Mouse (Mus musculus): ENCODE results near the gene Ica1l. TPM values are rescaled to one million over a fixed set of nuclear protein-coding genes. Genes with fewer than 3 reads are reported as not detected.
"Not testable (repeated sequence)": the region's sequence is repeated elsewhere in the genome, so short reads cannot be mapped to it uniquely, and the experiment has no call there.

Gene Ica1l
- 1 to 10 TPM; 1.8 to 2.8 TPM for total RNA-seq (2021)
- long read RNA-seq, experiment 1, partial matches to known transcripts = 0 of 8 reads
- long read RNA-seq, experiment 1, other reads (novel, unspliced or antisense) = 8 of 8 reads
- long read RNA-seq, experiment 2, partial matches to known transcripts = 0 of 8 reads
- long read RNA-seq, experiment 2, other reads (novel, unspliced or antisense) = 8 of 8 reads

DNA sequence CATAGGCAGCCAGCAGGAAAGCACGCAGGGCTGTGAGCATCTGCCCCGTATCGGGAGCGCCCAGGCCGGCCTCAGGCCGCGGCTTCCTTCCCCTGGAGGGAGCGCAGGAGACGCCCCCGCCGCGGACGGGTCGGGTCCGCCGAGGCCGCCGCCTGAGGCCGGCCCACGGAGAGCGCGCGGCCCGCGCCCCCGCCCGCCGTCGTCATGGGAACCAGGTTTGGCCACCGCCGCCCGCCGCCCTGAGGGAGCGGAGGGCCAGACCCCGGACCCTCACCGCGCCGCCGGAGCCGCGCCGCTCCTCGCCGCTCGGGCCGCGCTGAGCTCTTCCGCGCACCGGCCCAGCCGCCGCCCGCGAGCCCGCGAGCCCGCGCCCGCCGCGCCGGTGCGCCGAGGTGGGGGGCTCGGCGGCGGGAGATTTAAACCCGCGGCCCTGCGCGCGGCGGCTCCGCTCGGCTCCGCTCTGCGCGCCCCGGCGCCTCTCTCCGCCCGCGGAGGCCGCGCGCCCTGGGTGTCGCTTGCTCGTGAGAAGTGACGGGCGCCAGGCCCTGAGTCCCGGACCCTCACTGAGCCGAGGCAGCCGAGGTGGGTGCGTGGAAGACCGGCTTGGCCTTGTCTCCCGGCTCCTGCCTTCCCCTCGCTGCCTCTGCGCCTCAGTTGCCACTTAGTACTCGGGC, at the start of gene Ica1l:
Gene Ica1l, minus strand, starts transcription at position 389 of the 674 bp plus-strand sequence.
- peak; percentile 79 for DNase-seq

DNA sequence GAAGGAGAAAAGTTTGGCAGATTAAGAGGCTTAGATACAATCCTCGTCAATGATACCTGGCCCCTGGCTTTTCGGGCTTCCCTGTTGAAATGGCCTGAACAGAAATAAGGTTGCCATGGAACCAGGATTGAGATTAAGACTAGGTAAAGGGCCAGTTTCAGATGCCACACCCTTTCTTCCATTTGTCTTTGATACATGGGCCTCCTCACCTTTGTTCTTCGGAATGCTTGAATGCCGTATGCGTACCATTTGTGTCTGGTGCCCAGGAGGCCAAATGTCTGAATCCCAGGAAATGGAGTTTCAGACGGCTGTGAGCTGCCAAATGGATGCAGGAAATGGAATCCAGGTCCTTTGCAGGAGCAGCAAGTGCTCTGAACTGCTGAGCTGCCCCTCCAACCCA, 33.4 kb upstream of the Ica1l start:
- no peak for DNase-seq

DNA sequence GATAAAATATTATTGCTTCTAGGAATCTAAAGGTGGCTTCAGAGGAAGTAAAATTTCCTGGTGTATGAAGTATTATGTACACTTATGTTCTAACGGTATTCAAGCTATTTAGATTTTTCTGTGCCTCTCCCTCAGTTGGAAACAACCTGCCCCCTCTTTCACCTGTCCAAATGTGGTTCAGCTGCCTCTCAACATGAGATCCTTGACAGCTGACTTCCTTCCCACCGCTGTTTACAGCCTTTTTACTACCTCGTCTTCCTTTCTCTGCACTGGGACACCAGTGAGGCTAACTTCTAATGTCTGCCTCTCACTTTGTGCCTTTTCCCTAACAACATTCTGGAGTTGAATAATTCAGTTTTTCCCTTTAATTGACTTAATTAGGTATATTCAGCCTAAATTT, 32.6 kb upstream of the Ica1l start:
- no peak for DNase-seq

DNA sequence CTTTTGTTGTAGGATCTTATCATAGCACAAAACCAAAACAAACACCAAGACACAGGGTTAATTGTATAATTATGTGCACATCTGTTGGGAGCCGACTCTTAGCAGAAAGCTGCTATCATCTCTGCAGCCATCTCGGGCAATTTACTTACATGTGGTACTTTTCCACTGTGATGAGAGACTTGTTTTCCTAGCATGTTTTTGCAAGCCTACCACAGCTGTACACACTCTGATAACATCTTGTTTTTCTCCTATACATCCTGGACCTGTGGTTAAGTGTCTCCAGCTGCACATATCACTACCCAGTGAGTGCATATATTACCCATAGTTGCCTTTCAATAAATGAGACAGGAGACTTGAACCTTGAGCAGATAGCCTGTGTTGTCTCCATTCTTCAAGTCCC, 32.0 kb upstream of the Ica1l start:
- DNase-seq = no peak

DNA sequence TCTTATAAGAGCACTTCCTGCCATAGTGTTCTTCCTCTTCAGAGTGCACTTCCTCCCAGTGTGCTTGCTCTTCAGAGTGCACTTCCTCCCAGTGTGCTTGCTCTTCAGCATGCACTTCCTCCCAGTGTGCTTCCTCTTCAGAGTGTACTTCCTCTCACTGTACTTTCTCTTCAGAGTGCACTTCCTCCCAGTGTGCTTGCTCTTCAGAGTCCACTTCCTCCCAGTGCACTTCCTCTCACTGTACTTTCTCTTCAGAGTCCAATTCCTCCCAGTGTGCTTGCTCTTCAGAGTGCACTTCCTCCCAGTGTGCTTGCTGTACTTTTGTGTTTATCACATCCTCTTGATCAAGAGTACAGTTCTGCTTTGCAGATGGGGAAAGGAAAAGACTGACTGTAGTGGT, 27.7 kb upstream of the Ica1l start:
- not testable (repeated sequence) for DNase-seq

DNA sequence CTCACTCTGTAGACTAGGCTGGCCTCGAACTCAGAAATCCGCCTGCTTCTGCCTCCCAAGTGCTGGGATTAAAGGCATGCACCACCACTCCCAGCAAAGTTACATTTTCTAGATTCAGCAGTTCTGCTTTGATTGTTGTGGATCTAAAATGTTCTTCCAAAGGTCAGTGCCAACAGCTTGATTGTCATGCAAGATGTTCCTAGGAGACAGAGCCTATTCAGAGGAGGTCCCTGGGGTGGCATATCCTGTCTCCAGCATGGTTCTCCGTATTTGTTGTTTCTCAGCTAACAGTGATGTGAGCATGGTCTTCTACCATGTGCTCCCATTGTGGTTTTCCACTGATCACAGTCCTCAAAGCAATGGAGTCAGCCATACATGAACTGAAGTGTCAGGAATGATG, 13.3 kb upstream of the Ica1l start:
- DNase-seq = no peak

DNA sequence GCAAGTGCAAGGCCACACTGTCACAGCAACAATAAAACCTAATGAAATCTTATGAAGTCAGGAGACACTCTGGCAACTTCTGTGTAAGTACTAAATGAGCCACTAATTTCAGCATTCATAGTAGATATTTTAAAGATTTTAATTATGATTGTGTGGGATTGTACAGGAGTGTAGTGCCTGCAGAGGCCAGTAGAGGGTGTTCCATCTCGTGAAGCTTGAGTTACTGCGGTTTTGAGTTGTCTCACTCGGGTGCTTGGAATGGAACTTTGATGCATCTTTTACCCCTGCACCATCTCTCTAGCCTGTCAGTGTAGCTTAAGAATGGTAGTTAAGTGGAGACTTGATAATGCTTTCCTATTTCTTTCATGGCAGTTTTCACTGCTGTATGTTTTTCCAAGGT, 11.7 kb upstream of the Ica1l start:
- no peak for DNase-seq

DNA sequence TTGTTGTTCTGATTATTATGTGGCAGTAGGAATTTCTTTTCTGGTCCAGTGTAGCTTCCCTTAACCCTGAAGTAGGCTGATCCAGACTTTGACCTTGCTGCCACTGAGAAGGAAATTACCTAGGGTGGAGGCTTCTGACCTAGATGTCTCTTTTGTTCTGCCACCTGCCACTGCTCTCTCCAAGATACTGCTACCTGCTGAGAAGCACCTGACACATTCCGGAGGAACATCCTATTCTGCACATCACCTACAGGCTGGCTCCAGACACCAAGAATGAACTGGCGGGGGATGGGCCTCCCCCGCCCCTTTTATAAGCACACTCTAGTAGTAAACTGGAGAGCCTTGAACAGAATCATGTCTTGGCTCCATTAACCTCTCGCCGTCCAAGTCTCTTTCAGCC, 4.5 kb upstream of the Ica1l start:
- DNase-seq = not testable (repeated sequence)

DNA sequence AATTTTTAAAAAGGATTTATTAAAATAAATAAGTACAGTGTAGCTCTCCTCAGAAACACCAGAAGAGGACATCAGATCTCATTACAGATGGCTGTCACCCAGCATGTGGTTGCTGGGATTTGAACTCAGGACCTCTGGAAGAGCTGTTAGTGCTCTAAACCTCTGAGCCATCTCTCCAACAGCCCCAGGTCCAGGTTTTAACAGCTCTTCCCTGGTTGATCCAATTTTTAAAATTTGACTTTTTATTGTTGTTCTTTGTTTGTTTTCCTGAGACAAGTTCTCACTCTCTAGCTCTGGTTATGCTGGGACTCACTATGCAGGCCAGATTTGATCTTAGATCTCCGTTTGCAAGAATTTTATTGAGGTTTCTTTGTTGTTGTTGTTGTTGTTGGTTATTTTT, 1.6 kb upstream of the Ica1l start:
- DNase-seq = no peak

DNA sequence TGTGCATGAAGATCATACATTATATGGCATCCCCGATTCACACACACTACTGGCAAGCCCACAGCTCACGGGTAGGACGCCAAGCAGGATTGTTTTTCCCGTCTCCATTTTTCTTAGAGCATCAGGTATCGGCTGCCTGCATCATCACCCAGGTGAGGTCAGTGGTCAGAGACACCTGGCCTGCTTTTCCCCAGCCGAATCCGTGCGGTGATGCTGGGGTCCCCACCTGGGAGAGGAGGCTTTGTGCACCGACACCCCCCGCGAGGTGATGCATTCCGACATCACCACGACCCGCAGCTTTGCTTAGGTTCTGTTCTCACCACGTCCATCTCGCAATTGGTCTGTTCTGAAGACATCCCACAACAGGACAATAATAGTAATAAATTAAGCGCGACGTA, 587 bp downstream of the Ica1l start:
- DNase-seq = no peak

DNA sequence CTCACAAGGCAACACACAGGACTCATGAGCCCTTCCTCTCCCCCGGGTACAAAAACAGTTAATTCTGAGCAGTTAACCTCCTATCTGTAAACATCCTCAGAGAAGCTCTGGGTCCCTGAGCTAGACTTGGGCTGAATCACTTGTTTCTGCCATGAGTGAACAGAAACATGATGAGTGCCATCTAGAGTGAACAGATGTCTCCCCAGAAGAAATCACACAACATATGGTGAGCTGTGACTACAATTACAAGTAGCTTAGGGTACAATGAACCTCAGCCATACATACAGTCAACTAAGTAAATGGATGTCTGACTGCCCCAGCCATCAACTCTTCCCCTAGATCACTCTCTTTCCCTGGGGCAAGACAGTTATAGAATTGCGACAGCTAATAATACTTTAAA, 7.9 kb downstream of the Ica1l start:
- no peak for DNase-seq

DNA sequence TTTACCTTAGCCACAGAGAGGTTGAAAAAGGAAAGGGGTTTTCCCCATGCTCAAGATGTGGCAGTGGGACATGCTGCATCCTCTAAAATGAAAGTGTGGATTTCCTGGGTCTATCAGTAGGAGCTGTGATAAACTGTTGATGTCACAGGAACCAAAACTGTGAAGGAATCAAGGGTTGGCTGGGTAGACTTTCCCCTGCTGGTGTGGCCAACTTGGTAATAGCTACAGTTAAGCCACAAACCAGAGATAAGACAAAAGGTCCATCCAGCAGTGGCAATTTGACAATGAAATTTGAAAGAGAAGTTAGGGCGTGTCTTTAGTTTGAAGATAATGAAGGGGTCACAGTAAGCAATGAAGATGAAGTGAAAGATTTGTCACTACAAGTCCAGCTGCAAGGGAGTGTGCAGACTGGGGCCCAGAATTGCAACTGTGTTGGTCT, 25.9 kb downstream of the Ica1l start:
- no peak for DNase-seq

DNA sequence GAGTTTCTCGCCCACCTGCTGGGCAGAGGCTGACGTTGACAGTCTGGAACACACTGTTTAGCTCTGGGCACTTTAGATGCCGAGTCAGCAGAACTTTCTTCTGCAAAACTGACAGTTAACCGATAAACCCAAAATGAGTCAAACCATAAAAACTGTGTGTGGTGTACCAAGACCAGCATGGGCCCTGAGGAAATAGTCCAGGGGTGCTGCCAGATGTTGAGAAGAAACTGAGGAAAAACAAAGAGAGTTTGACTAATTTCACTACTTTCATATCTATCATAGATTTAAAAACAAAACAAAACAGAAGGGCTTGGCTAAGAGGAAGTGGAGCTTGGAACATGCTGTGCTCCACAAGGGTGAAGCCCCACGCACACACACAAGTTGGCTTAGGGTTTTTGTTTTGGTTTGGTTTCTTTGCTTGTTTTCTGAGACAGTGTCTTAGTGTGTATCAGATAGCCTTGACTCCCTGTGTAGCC, 26.8 kb downstream of the Ica1l start:
- DNase-seq = no peak

DNA sequence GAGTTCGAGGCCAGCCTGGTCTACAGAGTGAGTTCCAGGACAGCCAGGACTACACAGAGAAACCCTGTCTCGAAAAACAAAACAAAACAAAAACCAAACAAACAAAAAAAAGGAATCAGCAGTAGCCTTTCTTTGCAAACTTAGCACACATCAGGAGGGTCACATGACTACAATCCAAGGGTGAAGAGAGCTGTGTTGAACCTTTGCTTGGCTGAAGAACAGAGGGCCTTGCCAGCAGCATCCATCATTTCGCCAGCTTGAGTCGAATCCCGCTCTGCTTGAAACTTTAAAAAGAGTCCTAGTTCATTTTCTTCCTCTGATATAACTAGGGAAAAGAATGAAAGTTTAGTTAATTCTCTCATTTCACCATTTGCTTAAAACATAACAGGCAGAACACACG, 27.5 kb downstream of the Ica1l start:
- no peak for DNase-seq

DNA sequence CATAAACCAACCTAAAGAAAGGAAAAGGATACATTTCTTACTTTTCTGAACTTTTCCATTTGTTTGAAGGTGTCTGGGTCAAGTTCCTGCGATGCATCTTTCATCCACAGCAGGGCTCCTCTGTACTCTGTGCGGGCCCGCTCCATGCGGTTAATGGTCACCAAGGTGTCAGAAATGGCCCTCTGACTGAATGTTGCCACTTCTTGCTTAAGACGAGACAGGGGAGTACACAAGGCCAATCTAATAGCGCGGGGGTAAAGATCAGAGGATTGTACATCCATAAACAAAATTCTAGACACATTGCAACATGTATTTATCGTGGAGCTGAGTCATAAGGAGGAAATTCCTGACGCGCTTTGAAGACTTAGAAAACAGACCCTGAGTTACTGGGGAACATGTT, 29.2 kb downstream of the Ica1l start:
- DNase-seq = peak; percentile 12

DNA sequence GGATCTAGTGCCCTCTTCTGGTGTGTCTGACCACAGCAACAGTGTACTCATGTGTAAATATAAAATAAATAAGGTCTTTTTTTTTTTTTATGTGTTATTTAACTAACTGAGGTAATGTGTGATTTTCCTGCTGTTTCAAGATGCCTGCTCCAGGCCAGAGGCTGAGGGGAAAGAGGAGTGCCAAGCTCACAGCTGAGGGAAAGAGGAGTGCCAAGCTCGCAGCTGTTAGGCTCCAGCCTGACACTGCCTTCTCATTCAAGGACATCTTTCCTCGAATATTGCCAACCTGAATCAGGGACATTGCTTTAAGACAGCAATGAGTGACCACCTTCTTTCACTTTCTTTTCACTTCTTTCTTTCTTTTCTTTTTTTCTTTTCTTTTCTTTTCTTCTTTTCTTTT, 34.2 kb downstream of the Ica1l start:
- peak; percentile 14 for DNase-seq

DNA sequence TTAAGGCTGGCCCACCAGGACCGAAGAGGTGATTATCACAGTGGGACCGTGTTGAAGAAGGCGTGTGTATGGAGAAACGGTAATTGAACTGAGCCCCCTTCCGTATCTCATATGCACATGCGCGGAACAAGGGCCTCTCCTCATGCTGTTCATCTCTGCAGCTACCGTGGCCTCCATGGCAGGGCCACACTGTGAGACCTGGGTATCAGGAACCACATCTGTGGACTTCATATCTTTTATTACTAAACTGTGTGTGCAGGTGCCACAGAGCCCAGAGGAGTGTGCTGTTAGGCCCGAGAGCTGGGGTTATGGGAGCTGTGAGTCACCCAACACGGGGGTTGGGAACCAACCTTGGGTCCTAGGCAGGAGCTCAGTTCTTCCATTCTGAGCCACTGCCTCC, 35.6 kb downstream of the Ica1l start:
- DNase-seq = peak; percentile 23

DNA sequence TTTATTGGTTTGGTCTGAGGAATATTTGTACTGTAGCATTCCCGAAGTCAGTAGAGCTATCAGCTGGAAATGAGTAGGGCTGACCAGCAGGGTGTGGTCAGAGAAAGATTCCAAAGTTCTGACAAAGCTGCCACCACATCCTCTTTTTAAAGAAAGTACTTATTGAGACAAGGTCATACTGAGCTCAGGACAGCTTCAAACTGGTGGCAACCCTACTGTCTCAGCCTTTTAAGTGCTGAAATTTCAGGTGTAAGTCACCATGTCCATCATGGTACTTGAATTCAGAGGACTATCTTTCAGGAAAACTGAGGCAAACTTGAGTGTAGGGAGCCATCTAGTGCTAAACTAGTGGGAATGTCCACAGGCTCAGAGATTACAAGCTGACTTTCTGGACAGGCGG, 42.7 kb downstream of the Ica1l start:
- DNase-seq = no peak

DNA sequence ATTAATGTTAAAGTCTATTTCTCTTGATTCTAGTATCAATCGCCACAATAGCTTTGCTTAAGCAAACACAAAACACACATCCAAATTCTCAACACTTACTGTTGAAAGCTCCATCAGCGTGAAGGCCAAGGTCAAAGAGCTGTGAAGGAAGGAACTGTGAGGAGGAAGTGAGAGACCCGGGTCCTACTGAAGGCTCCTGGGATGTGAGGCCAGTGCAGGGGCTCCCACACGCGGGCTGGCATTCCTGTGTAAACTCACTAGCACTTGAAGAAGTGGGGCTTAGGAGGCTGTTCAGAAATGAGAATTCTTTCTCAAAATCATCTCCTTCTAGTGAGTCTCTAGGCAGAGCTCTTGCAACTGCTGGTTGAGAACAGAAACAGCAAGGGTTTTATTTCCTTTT, 45.6 kb downstream of the Ica1l start:
- no peak for DNase-seq

DNA sequence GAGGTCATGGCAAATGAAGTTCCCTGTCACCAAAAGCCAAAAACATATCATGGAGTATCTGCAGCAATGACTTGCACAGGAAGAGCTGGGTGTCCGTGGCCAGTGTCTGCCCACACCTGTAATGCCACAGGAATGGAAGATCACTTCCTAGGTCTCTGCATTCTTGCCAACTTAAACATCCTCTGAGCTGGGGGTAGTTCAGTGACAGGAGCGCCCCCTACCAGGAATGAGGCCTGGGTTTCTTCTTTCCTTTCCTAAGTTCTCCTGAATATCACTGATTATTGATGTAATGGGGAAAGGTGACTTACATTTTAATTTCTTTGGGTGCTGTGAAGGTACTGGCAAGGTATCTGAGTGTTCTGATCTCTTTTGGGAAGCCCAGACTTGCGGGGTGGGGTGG, 47.3 kb downstream of the Ica1l start:
- no peak for DNase-seq

DNA sequence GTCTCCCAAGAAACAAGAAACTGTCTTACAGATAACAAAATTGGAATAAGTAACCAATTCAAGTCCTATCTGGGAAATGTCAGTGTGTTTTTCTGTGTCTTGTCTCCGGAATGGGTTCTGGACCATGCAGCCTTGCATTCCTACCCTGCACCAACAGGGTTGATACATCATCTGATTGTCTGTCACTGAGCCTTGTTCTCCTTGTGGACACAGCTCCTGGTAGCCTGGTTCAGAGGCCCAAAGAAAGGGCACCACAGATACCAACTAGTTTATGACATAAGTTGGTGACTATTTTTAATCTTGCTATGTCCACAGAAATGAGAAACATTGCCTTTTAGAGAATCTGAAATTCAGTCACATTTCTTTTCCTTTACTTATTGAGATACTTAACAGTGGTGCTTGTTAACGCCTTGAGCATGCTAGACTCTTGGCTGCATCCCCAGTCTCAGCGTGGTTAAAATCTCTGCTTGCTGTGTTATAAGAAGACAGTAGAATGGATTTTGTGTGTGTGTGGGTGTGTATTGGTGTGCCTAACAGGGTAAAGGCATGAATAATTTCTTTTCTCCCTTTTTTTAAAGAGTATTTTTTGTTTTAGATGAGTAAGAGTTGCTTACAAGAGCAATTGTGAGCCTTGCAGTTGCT, 55.5 kb downstream of the Ica1l start:
- no peak for DNase-seq

DNA sequence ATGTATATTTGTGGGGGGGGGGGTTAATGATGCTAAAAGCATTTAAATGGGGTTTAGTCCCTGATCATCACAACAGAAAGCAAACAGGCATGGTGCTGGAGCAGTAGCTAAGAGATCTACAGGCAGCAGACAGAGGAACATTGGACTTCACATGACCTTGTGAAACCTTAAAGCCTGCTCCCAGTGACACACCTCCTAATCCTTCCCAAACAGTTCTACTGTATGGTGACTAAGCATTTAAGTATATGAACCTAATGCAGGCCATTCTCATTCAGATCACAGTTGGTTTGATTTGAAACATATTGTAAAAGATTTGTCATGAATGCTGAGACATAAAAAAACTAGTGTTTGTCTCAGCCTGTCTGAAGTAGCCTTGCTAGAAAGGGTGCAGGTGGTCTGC, 56.4 kb downstream of the Ica1l start:
- no peak for DNase-seq

DNA sequence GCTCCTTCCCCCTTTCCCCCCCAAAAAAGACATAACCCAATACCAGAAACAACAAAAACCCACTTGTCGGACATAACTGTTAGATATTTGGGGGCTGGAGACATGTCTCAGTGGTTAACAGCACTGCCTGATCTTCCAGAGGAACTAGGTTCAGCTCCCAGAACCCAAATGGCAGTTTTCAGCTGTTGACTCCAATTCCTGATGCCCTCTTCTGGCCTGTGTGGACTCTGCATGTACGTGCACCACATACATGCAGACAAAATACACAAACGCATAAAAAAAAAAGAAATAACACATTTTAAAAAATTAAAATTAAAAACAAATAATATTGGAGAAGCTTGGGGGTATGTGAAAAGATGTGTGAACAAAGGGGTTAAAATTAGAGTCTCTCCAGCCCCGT, 75.7 kb downstream of the Ica1l start:
- peak; percentile 38 for DNase-seq

All from adrenal gland, postnatal 10 days (tissue).